In the genomic region with DNA sequence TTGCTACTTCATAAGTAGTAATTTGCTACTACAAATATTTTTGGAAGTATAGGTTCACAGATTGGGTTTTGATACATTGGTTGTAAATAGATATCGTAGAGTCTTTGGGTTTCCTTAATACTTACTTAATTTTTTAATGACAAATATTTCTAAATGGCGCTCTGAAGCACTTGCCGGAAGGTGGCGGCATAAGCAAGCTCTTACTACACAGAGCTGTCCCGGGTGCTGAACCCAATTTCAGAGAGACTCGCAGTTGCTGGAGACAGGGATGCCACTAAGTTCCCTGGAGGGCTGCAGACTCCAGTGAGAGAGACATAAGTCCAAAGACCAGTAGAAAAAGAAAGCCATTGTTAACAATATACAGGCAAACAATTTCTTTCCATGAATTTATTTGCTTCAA, we compare ENCODE assay signal across 8 mouse cellular contexts. TPM values are rescaled to one million over a fixed set of nuclear protein-coding genes. Genes with fewer than 3 reads are reported as not detected.
A peak's percentile ranks its signal among the peaks of the same experiment; 100 is the strongest.
DNase-seq lines count a peak whose midpoint lies in the region; ATAC-seq and TF ChIP-seq lines count a peak whose summit lies in the region.

No protein-coding gene starts in this region.

- H3K27ac ChIP-seq in hindbrain, embryonic 10.5 days: no peak overlapping the region
- no peak overlapping the region for H3K27ac ChIP-seq in hindbrain, embryonic 12.5 days
- no peak overlapping the region for H3K27ac ChIP-seq in midbrain, postnatal 0 days (ENCODE audit: low read depth, low read length)

- no peak overlapping the region for H3K4me2 ChIP-seq in hindbrain, embryonic 12.5 days (replicated peaks)
- H3K4me2 ChIP-seq in midbrain, postnatal 0 days (ENCODE audit: low read depth, low read length, poor library complexity, severe bottlenecking): no peak overlapping the region

- ATAC-seq in hindbrain, embryonic 12.5 days (ENCODE audit: low FRiP score): no peak
- peak; percentile 81 for ATAC-seq in granulocyte monocyte progenitor cell, adult 5-6 weeks (replicated peaks; ENCODE audit: poor library complexity, severe bottlenecking)
- ATAC-seq in midbrain, postnatal 0 days (ENCODE audit: low FRiP score): peak; percentile 50; the same call in 1 of the 2 replicates

- no peak overlapping the region for H3K9ac ChIP-seq in hindbrain, embryonic 12.5 days
- no peak overlapping the region for H3K9ac ChIP-seq in midbrain, postnatal 0 days (replicated peaks; ENCODE audit: low read length, poor library complexity, severe bottlenecking)

- TF ChIP-seq CTCF in midbrain, postnatal 0 days (IDR thresholded peaks at IDR 0.05): peak; percentile 90

- no peak overlapping the region for H3K4me3 ChIP-seq in hindbrain, embryonic 10.5 days
- no peak overlapping the region for H3K4me3 ChIP-seq in hindbrain, embryonic 12.5 days
- H3K4me3 ChIP-seq in midbrain, postnatal 0 days (ENCODE audit: low read depth, low read length): no peak overlapping the region

- WGBS in hindbrain, embryonic 10.5 days: 6% methylated on average over 6 of the region's 6 CpGs
- WGBS in hindbrain, embryonic 12.5 days: 4% methylated on average over 6 of the region's 6 CpGs
- 5% methylated on average over 6 of the region's 6 CpGs for WGBS in midbrain, postnatal 0 days

- H3K27me3 ChIP-seq in hindbrain, embryonic 10.5 days (ENCODE audit: insufficient read depth, poor library complexity, severe bottlenecking): peaks cover 49% of the 10 kb centered on the region
- H3K27me3 ChIP-seq in hindbrain, embryonic 12.5 days: peaks cover 38% of the 10 kb centered on the region
- peaks cover 15% of the 10 kb centered on the region for H3K27me3 ChIP-seq in midbrain, postnatal 0 days (ENCODE audit: insufficient read depth, low read length)

- intact Hi-C loops in left cerebral cortex, postnatal 14 days (cut with DNase I): loop anchor here (5.0 kb wide), 3 partner anchors 840 to 1475 kb away; no protein-coding TSS in a partner anchor

- no peaks in the 10 kb centered on the region for H3K36me3 ChIP-seq in hindbrain, embryonic 10.5 days
- H3K36me3 ChIP-seq in hindbrain, embryonic 12.5 days: no peaks in the 10 kb centered on the region
- H3K36me3 ChIP-seq in midbrain, postnatal 0 days (ENCODE audit: insufficient read depth, low read length): no peaks in the 10 kb centered on the region

- DNase-seq in hindbrain, embryonic 10.5 days (ENCODE audit: low spot score): peak; percentile 57
- DNase-seq in MEL-GATA-1-ER (ENCODE audit: extremely low read depth, low read depth): peak; percentile 26
- DNase-seq in cerebellum, postnatal 10 days: peak; percentile 78
- peak; percentile 49 to 74 for DNase-seq in left cerebral cortex, postnatal 14 days (ENCODE audit: low spot score in 2 of 2)
- peak; percentile 86 for DNase-seq in midbrain, postnatal 0 days (ENCODE audit: low spot score)
- DNase-seq in thymus, postnatal 4 days: peak; percentile 54

- no peaks in the 10 kb centered on the region for H3K9me3 ChIP-seq in hindbrain, embryonic 10.5 days
- H3K9me3 ChIP-seq in hindbrain, embryonic 12.5 days (replicated peaks): no peaks in the 10 kb centered on the region
- H3K9me3 ChIP-seq in midbrain, postnatal 0 days (ENCODE audit: low read length): no peaks in the 10 kb centered on the region

- peaks cover 13% of the 10 kb centered on the region; the same call in 1 of the 2 replicates for H3K4me1 ChIP-seq in hindbrain, embryonic 10.5 days (replicated peaks)
- peaks cover 15% of the 10 kb centered on the region for H3K4me1 ChIP-seq in hindbrain, embryonic 12.5 days
- peaks cover 4% of the 10 kb centered on the region; the same call in 1 of the 2 replicates for H3K4me1 ChIP-seq in midbrain, postnatal 0 days (ENCODE audit: insufficient read depth, low read length)

RNA-seq across cellular contexts. Expression of a gene that starts 0.9 kb away (rescaled TPM):
- 0.70 and 1.2 TPM in 2 replicates for polyA plus RNA-seq in hindbrain, embryonic 10.5 days (2016; fragmentation: Nextera tagmentation; extraction: Ambion mirVana)
- 0.75 and 1.4 TPM in 2 replicates for polyA plus RNA-seq in hindbrain, embryonic 12.5 days (2016; fragmentation: Nextera tagmentation; extraction: Ambion mirVana)
- not detected in 2 replicates for total RNA-seq in granulocyte monocyte progenitor cell, adult 5-6 weeks (2014; fragmentation: Nextera tagmentation)
- total RNA-seq in granulocyte monocyte progenitor cell, adult 5-6 weeks (2017): not detected in 2 replicates
- 10 to 100 TPM; 12.5 to 15.0 TPM for total RNA-seq in left cerebral cortex, postnatal 14 days (2021)
- total RNA-seq in midbrain, postnatal 0 days (2014; rRNA removed): 9.7 and 10.1 TPM in 2 replicates
- 4.5 and 5.0 TPM in 2 replicates for polyA plus RNA-seq in midbrain, postnatal 0 days (2015; fragmentation: Nextera tagmentation; extraction: Ambion mirVana)

Comparison
In these comparisons a context has a peak if more than half of its experiments do, and no peak if none do; other contexts are left out.
1. DNase-seq: peak in every context shown above with its lines; median percentile 86 in midbrain, postnatal 0 days; 78 in cerebellum, postnatal 10 days; 62 in left cerebral cortex, postnatal 14 days; 57 in hindbrain, embryonic 10.5 days; 54 in thymus, postnatal 4 days; 26 in MEL-GATA-1-ER.
2. RNA of a gene that starts 0.9 kb away (total RNA-seq): 12.5 to 15.0 TPM in left cerebral cortex, postnatal 14 days and 9.7 to 10.1 TPM in midbrain, postnatal 0 days; not detected in granulocyte monocyte progenitor cell, adult 5-6 weeks; every median in the first group is over 10 times any median in the second.